Mouse (Mus musculus) neural tube, embryonic 13.5 days (tissue): ENCODE measurements around the gene Pfn1. TPM values are rescaled to one million over a fixed set of nuclear protein-coding genes. Genes with fewer than 3 reads are reported as not detected.

Experiments
- ATAC-seq: fragments of 200-750 bp; cut with Nextera tagmentation; 2 replicates; pipeline ENCODE4 v1.8.0; 2017; ENCODE audit warnings: low read depth, mild to moderate bottlenecking, moderate TSS enrichment, moderate library complexity
- H3K27ac ChIP-seq: fragments of 300-500 bp; sonication (generic); replicated peaks from 2 replicates; pipeline ENCODE4 v1.5.1; 2015; ENCODE audit warnings: moderate library complexity, mild to moderate bottlenecking, inconsistent platforms
- H3K27me3 ChIP-seq: fragments of 300-500 bp; sonication (generic); 2 replicates; pipeline ENCODE4 v1.6.1; 2015; ENCODE audit warnings: mild to moderate bottlenecking, inconsistent platforms
- H3K36me3 ChIP-seq: fragments of 300-500 bp; sonication (generic); 2 replicates; pipeline ENCODE4 v1.6.1; 2015; ENCODE audit warnings: mild to moderate bottlenecking, inconsistent platforms
- H3K4me1 ChIP-seq: fragments of 300-500 bp; sonication (generic); replicated peaks from 2 replicates; pipeline ENCODE4 v1.6.1; 2015; ENCODE audit warnings: inconsistent platforms
- H3K4me2 ChIP-seq: fragments of 300-500 bp; sonication (generic); 2 replicates; pipeline ENCODE4 v1.6.1; 2015; ENCODE audit warnings: inconsistent platforms, mild to moderate bottlenecking, moderate library complexity
- H3K4me3 ChIP-seq: fragments of 300-500 bp; sonication (generic); 2 replicates; pipeline ENCODE4 v1.5.1; 2015; ENCODE audit warnings: mild to moderate bottlenecking, inconsistent platforms
- H3K9ac ChIP-seq: fragments of 300-500 bp; sonication (generic); 2 replicates; pipeline ENCODE4 v1.6.1; 2015; ENCODE audit warnings: moderate library complexity, mild to moderate bottlenecking, inconsistent platforms
- H3K9me3 ChIP-seq: fragments of 300-500 bp; sonication (generic); 2 replicates; pipeline ENCODE4 v1.6.1; 2016; ENCODE audit warnings: inconsistent platforms
- WGBS: fragments of 180-500 bp; shearing (Covaris S2); methylation state at CpG from one replicate; pipeline ENCODE4 v1.1.7; 2015; 5-methylcytosine and 5-hydroxymethylcytosine counted together
- polyA plus RNA-seq: library from polyadenylated mRNA; unstranded; fragments of >200 nt; fragmentation: Nextera tagmentation; extraction: Ambion mirVana; gene quantifications from 2 replicates; pipeline ENCODE4 v1.2.1, GENCODE M21; 2015

Gene Pfn1
- polyA plus RNA-seq, 1 experiment from 2014 or later = 970 TPM

- Histone ChIP-seq H3K9me3 (no peaks in the 10 kb centered on the region), H3K4me2 (no peak overlapping the region), H3K36me3 (peaks cover 42% of the 10 kb centered on the region), H3K27me3 (no peaks in the 10 kb centered on the region), H3K27ac (no peak overlapping the region), H3K9ac (no peak overlapping the region), H3K4me1 (peaks cover 64% of the 10 kb centered on the region), H3K4me3 (no peak overlapping the region)
- ATAC-seq = no peak
- 84% methylated on average over 2 of the region's 2 CpGs for WGBS
Measured at GRCm38 (mm10) chr11:70651391-70651790, 3.1 kb downstream of the Pfn1 start.

DNA sequence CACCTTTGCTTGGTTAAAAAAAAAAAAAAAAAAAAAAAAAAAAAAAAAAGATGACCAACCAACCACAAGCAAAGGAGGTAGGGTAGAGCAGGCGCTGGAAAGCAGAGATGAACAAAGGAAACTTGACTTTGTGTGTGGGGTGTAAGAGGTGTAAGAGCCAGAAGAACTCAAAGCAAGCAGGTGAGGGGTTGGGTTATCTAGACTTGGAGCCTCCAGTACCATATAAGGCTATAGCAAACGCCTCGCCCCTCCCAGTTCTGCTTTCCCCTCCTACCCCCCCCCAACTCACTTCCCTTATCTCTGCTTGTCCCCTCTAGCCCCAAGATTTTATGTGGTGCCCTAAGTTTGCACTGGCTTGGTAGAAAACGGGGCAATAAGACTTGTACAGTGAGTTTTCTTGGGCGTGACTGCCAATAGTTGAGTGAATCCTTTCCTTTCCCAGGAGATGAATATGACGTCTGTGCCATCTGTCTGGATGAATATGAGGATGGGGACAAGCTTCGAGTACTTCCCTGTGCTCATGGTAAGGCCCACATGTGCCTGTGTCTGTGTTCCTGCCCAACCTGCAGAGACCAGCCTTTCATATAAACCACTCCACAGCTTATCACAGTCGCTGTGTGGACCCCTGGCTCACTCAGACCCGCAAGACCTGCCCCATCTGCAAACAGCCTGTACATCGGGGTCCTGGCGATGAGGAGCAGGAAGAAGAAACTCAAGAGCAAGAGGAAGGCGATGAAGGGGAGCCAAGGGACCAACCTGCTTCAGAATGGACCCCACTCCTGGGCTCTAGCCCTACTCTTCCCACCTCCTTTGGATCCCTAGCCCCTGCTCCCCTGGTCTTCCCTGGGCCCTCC lies 3.9 kb downstream of the Pfn1 start:
- Histone ChIP-seq H3K9me3 (no peaks in the 10 kb centered on the region), H3K4me2 (0 out of 2 replicates have a peak overlapping the region, but pooled peaks have one; percentile 1), H3K27me3 (no peaks in the 10 kb centered on the region), H3K4me1 (peaks cover 64% of the 10 kb centered on the region), H3K36me3 (peaks cover 44% of the 10 kb centered on the region), H3K4me3 (0 out of 2 replicates have a peak overlapping the region, but pooled peaks have one; percentile 1), H3K27ac (no peak overlapping the region), H3K9ac (no peak overlapping the region)
- no peak for ATAC-seq
- 78% methylated on average over 12 of the region's 12 CpGs for WGBS

- Histone ChIP-seq H3K4me3 (peak overlapping the region; percentile 87; the same call in 1 of the 2 replicates), H3K9me3 (no peaks in the 10 kb centered on the region), H3K27me3 (no peaks in the 10 kb centered on the region), H3K9ac (no peak overlapping the region), H3K4me1 (peaks cover 66% of the 10 kb centered on the region), H3K27ac (no peak overlapping the region), H3K36me3 (peaks cover 57% of the 10 kb centered on the region), H3K4me2 (no peak overlapping the region; the same call in 1 of the 2 replicates)
- ATAC-seq = no peak
- 78% methylated on average over 8 of the region's 8 CpGs for WGBS
Measured at GRCm38 (mm10) chr11:70649185-70649734, 5.2 kb downstream of the Pfn1 start.

GRCm38 (mm10) chr11:70648512-70648911 lies 5.9 kb downstream of the Pfn1 start:
- WGBS = 90% methylated on average over 4 of the region's 4 CpGs
- no peaks in the 10 kb centered on the region for H3K27me3 ChIP-seq
- no peak for ATAC-seq
- peaks cover 65% of the 10 kb centered on the region for H3K4me1 ChIP-seq
- H3K9me3 ChIP-seq = no peaks in the 10 kb centered on the region
- H3K9ac ChIP-seq = peak overlapping the region; percentile 93
- peak overlapping the region; percentile 100 for H3K4me2 ChIP-seq
- peak overlapping the region; percentile 87 for H3K4me3 ChIP-seq
- peaks cover 64% of the 10 kb centered on the region for H3K36me3 ChIP-seq
- no peak overlapping the region for H3K27ac ChIP-seq

DNA sequence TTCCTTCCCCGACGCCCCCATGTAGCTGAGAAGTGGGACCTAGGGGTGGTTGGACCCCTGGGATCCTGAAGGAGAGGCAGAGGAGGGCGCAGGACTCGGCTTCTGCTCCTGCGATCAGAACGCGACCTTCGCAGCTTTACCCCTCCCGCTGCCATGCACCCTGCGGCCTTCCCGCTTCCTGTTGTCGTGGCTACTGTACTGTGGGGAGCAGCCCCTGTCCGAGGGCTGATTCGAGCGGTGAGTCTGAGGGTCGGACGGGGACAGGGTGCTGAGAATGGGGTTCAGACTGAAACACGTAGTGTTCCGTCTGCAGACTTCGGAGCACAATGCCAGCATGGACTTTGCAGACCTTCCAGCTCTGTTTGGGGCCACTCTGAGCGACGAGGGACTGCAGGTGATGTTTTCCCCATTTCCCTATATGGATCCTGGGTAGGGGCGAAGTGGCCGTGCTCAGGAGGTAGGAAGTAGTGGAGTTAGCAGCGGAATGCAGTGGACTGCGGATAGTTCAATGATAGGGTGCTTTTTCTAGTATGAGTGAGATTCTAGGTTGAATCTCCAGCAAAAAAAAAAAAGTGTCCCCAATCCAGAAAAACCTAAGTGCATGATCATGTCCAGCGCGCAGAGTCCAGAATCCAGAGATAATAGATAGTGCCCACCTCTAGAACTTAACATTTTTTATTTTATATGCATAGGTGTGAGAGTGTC lies 6.6 kb downstream of the Pfn1 start:
- peak overlapping the region; percentile 94 for H3K27ac ChIP-seq
- no peaks in the 10 kb centered on the region for H3K9me3 ChIP-seq
- H3K4me1 ChIP-seq = peaks cover 59% of the 10 kb centered on the region
- peak; percentile 19 for ATAC-seq
- peak overlapping the region; percentile 100 for H3K4me2 ChIP-seq
- H3K36me3 ChIP-seq = peaks cover 71% of the 10 kb centered on the region
- H3K4me3 ChIP-seq = peak overlapping the region; percentile 87
- 4% methylated on average over 28 of the region's 28 CpGs for WGBS
- H3K27me3 ChIP-seq = no peaks in the 10 kb centered on the region
- H3K9ac ChIP-seq = peak overlapping the region; percentile 93

DNA sequence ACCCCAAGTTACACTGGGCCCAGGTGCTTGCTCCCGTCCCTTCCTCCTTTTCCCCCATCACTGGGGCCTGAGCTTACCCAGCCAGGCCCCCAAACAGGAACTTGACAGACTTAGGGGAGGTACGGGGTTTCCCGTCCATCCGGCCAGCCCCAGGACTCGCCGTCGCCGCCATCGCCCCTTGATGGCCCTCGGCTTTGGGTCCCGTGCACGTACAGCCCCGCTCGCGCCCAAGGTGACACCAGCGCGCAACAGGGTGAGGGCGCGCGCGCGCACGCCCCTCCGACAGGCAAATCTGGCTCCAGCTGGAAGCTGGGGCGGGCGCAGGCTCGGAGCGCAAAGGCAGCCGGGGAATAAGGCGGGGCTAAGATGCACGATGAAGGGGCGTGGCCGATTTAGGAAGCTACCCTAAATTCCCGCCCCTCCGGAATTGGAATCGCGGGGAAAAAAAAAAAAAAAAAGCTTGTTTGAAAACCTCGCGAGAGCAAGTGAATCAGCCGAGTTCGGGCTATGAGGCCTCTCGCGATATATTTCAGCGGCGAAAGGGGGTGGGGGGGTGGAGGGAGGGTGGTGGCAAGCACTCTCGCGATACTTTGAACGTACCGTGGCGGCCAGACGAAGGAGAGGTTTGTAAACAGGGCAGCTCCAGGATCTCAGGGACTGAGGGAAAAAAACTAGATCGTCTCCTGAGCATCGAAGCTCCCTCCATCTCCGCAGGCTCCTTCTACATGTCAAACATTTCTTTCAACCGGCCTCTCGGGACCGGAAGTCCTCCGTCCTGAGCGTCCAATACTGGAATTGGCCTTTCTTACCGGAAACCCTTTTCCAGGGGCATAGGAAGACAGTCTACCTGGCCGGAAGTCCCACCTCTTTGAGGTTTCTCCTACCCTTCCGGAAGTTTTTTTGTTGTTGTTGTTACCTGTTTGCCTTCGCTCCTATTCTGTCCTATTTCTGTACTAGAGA lies 7.5 kb downstream of the Pfn1 start, which contains the start of the genes Rnf167 and Slc25a11:
Rnf167 (plus strand) TSS at position 545 of the 960 bp plus-strand sequence.
Slc25a11 (minus strand) TSS at position 789 of the 960 bp plus-strand sequence.
- ATAC-seq = peak; percentile 91
- Histone ChIP-seq H3K4me1 (peaks cover 50% of the 10 kb centered on the region), H3K36me3 (peaks cover 66% of the 10 kb centered on the region), H3K4me3 (peak within 1 kb of the TSS; percentile 87), H3K9me3 (no peaks in the 10 kb centered on the region), H3K4me2 (peak within 1 kb of the TSS; percentile 100), H3K27ac (peak within 1 kb of the TSS; percentile 94), H3K9ac (peak within 1 kb of the TSS; percentile 93), H3K27me3 (no peaks in the 10 kb centered on the region)
- under 1% methylated on average over 63 of the region's 63 CpGs for WGBS

GRCm38 (mm10) chr11:70646259-70646555 lies 8.2 kb downstream of the Pfn1 start:
- WGBS = 16% methylated on average over 3 of the region's 3 CpGs
- H3K27ac ChIP-seq = peak overlapping the region; percentile 91
- H3K9ac ChIP-seq = peak overlapping the region; percentile 90
- H3K4me3 ChIP-seq = peak overlapping the region; percentile 87
- H3K4me1 ChIP-seq = peaks cover 42% of the 10 kb centered on the region
- no peaks in the 10 kb centered on the region for H3K9me3 ChIP-seq
- peaks cover 59% of the 10 kb centered on the region for H3K36me3 ChIP-seq
- H3K27me3 ChIP-seq = no peaks in the 10 kb centered on the region
- H3K4me2 ChIP-seq = peak overlapping the region; percentile 100
- no peak for ATAC-seq

GRCm38 (mm10) chr11:70645461-70646258 lies 8.8 kb downstream of the Pfn1 start:
- Histone ChIP-seq H3K4me3 (peak overlapping the region; percentile 87), H3K27me3 (no peaks in the 10 kb centered on the region), H3K4me1 (peaks cover 37% of the 10 kb centered on the region), H3K9ac (peak overlapping the region; percentile 90), H3K4me2 (peak overlapping the region; percentile 100), H3K27ac (peak overlapping the region; percentile 91; the same call in 1 of the 2 replicates), H3K36me3 (peaks cover 53% of the 10 kb centered on the region), H3K9me3 (no peaks in the 10 kb centered on the region)
- ATAC-seq = no peak
- 94% methylated on average over 12 of the region's 12 CpGs for WGBS

DNA sequence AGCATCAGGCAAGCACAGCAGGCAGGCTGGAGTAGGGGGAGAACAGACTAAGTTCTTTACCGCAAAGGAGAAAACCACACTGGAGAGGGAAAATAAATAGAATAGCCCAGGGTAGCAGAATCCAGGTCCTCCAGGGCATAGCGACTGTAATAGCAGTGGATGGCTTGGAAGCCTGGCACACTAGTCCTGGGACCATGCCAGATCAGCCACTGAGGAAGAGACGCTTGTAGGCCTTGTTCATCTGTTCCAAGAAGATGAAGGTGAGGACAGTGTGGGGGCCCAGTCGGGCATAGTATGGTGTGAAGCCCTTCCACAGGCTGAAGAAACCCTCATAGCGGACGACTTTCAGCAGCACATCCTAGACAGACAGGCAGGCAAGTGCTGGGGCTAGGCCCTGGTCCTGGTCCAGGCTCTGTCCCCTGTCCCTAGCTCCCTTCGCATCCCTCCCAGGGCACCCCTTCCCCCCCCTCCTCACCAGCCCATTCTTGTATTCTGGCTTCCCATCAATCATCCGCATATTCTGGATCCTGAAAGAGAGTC lies 9.8 kb downstream of the Pfn1 start:
- peaks cover 34% of the 10 kb centered on the region for H3K4me1 ChIP-seq
- 98% methylated on average over 8 of the region's 8 CpGs for WGBS
- H3K9me3 ChIP-seq = no peaks in the 10 kb centered on the region
- no peak overlapping the region for H3K4me2 ChIP-seq
- H3K4me3 ChIP-seq = no peak overlapping the region
- H3K27me3 ChIP-seq = no peaks in the 10 kb centered on the region
- H3K9ac ChIP-seq = 0 out of 2 replicates have a peak overlapping the region, but pooled peaks have one; percentile 13
- no peak overlapping the region for H3K27ac ChIP-seq
- peaks cover 43% of the 10 kb centered on the region for H3K36me3 ChIP-seq
- ATAC-seq = no peak

DNA sequence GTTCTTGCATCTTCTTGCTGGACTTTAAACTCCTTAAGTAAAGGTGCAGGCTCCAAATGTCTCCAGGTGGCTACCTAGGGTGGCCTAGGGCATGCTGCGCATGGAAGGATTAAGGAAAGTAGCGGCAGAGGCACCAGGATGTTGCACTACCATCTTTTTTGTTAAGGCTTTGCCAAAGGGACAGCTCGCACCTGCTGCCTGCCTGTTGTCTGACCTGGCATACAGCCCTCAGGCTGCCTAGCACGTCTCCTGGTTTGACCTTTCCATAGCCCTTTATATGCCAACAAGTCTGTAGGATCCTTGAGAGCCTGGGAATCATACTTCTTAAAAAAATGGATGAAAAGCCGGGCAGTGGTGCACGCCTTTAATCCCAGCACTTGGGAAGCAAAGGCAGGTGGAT lies 11.4 kb downstream of the Pfn1 start:
- no peak for ATAC-seq
- Histone ChIP-seq H3K4me3 (no peak overlapping the region), H3K27ac (no peak overlapping the region), H3K27me3 (no peaks in the 10 kb centered on the region), H3K4me1 (peaks cover 21% of the 10 kb centered on the region), H3K9me3 (no peaks in the 10 kb centered on the region), H3K4me2 (no peak overlapping the region), H3K36me3 (peaks cover 34% of the 10 kb centered on the region), H3K9ac (no peak overlapping the region)
- 90% methylated on average over 6 of the region's 6 CpGs for WGBS
